Mouse (Mus musculus) embryonic facial prominence, embryonic 10.5 days (tissue): ENCODE data around the gene Luc7l2. TPM values are rescaled to one million over a fixed set of nuclear protein-coding genes. Genes with fewer than 3 reads are reported as not detected.
A peak's percentile ranks its signal among the peaks of the same experiment; 100 is the strongest.

Source experiments
- DNase-seq: peaks from one replicate; pipeline ENCODE4 v3.0.0-alpha.2; 2017; ENCODE audit warnings: low spot score
- H3K27ac ChIP-seq: fragments of 300-500 bp; sonication (generic); replicated peaks from 2 replicates; pipeline ENCODE4 v1.5.1; 2016; ENCODE audit warnings: mild to moderate bottlenecking
- H3K27me3 ChIP-seq: fragments of 300-500 bp; sonication (generic); replicated peaks from 2 replicates; pipeline ENCODE4 v1.6.1; 2016; ENCODE audit warnings: low read depth, mild to moderate bottlenecking; ENCODE audit not compliant: poor library complexity, severe bottlenecking
- H3K36me3 ChIP-seq: fragments of 300-500 bp; sonication (generic); replicated peaks from 2 replicates; pipeline ENCODE4 v1.6.1; 2016; ENCODE audit warnings: mild to moderate bottlenecking, moderate library complexity
- H3K4me1 ChIP-seq: fragments of 300-500 bp; sonication (generic); 2 replicates; pipeline ENCODE4 v1.6.1; 2016
- H3K4me3 ChIP-seq: fragments of 300-500 bp; sonication (generic); 2 replicates; pipeline ENCODE4 v1.5.1; 2016; ENCODE audit warnings: mild to moderate bottlenecking, moderate library complexity
- H3K9me3 ChIP-seq: fragments of 300-500 bp; sonication (generic); 2 replicates; pipeline ENCODE4 v1.6.1; 2016; ENCODE audit warnings: mild to moderate bottlenecking
- WGBS: fragments of 180-500 bp; shearing (Covaris S2); methylation state at CpG from one replicate; pipeline ENCODE4 v1.1.7; 2016; 5-methylcytosine and 5-hydroxymethylcytosine counted together
- polyA plus RNA-seq: library from polyadenylated mRNA; unstranded; fragments of >200 nt; fragmentation: Nextera tagmentation; extraction: Ambion mirVana; gene quantifications from 2 replicates; pipeline ENCODE4 v1.2.1, GENCODE M21; 2016

Gene Luc7l2
- polyA plus RNA-seq = 36.4 and 38.4 TPM in 2 replicates

DNA sequence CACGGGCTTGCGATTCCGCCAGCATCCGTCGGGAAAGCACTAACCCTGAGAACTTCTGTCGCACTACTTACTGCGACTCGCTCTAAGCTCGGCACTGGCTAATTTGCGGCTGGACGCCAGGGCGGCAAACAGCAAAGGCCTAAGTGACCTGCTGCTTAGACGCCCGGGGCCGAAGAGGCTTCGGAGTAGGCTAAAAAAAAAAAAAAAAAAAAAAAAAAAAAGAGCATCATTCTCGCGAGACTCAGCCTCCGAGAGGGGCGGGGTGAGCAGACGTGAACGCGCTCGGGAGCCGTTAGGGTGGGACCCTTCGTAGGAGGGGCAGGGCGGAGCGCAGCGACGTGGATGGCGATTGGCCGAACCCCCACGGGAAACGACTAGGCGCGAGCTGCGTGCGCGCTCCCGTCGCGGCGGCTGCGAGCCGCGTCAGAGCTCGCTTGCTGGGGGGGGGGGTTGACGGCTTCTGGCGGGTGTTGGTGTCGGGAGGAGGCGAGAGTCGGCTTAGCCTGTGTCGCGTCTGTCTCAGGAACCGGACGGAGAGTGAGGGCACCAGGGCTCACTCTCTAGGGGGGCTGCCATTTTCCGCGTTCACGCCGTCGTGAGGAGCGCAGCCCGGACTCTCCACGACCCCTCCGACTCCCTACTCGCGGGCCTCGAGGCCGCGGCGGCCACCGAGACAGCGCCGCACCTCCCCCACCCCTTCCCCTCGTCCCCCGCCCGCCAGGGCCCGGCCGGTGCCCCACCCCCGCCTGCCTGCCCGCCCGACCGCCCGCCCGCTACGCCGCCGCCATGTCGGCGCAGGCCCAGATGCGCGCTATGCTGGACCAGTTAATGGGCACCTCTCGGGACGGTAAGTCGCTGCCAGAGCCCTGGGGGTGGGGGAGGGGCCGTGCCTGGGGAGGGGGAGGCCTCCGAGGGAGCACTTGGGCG is at the start of gene Luc7l2:
Gene Luc7l2, plus strand, starts transcription at position 273 of the 927 bp plus-strand sequence.
- Histone ChIP-seq H3K27ac (peak within 1 kb of the TSS; percentile 99), H3K27me3 (no peaks in the 10 kb centered on the region), H3K4me3 (peak within 1 kb of the TSS; percentile 86), H3K4me1 (peaks cover 12% of the 10 kb centered on the region), H3K36me3 (peaks cover 21% of the 10 kb centered on the region), H3K9me3 (no peaks in the 10 kb centered on the region)
- under 1% methylated on average over 98 of the region's 98 CpGs for WGBS
- peak; percentile 98 for DNase-seq

DNA sequence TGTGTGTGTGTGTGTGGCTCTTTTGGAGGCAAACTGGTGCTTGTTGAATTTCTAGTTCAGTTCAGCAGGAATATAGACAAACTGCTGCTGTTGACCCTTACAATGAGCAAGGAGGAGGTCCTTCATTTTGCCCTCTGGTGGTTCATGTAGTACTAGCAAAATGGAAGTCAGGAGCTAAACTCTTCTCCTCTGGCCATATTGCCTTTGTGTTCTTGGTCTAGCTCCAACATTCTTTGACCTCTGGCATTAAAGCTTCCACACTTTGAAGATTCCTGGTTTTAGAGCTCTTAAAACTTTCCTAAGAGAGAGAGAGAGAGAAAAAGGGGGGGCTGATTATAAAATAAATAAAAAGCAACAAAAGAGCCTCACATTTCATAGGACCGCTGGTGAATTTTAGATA is 39.0 kb upstream of the Luc7l2 start:
- peaks cover 3% of the 10 kb centered on the region; the same call in 1 of the 2 replicates for H3K36me3 ChIP-seq
- no peak for DNase-seq
- H3K9me3 ChIP-seq = no peaks in the 10 kb centered on the region
- H3K27ac ChIP-seq = no peak overlapping the region
- 92% methylated on average over 1 of the region's 1 CpGs for WGBS
- H3K27me3 ChIP-seq = no peaks in the 10 kb centered on the region
- H3K4me3 ChIP-seq = no peak overlapping the region
- no peaks in the 10 kb centered on the region for H3K4me1 ChIP-seq

DNA sequence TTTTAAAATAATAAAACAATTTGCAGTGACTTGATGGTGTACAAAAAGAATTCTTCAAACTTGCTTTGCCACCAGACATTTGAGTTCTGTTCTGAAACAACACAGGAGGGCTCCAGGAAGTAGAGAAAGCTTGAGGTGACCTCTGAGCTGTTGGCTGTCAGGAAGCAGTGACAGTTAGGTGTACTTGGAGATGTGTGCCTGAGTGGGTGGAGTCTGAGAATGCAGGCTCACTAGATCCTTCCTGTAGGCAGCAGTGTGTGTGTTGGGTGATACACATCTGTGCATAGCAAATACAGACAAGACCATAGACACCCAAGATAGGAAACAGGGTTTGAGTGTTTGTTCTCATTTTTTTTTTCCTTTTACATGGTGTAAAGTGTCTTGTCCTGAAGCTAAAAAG is 38.3 kb upstream of the Luc7l2 start:
- Histone ChIP-seq H3K9me3 (no peaks in the 10 kb centered on the region), H3K4me1 (no peaks in the 10 kb centered on the region), H3K4me3 (no peak overlapping the region), H3K27ac (no peak overlapping the region), H3K36me3 (peaks cover 3% of the 10 kb centered on the region; the same call in 1 of the 2 replicates), H3K27me3 (no peaks in the 10 kb centered on the region)
- no peak for DNase-seq

DNA sequence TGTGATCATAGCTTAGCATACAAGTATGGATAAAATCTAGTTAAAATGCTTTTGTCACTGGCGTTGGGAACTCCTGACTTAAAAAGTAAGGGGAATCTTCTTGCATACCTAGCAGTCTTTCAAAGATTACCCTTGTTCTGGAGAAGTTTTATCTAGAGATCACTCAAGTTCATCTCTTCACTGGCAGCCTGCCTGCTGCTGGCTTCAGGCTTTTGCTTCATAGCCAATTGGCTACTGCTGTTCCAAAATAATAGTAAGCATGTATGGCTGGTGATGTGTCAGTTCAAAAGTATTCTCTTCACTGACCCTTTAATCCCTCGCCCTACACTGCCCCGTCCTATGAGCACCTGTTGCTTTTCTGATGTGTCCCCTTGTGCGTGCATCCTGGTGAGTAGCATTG is 35.9 kb upstream of the Luc7l2 start:
- DNase-seq = no peak
- Histone ChIP-seq H3K4me1 (no peaks in the 10 kb centered on the region), H3K27me3 (no peaks in the 10 kb centered on the region), H3K27ac (no peak overlapping the region), H3K4me3 (no peak overlapping the region), H3K9me3 (no peaks in the 10 kb centered on the region), H3K36me3 (peaks cover under 1% of the 10 kb centered on the region; the same call in 1 of the 2 replicates)
- WGBS = 92% methylated on average over 4 of the region's 4 CpGs

DNA sequence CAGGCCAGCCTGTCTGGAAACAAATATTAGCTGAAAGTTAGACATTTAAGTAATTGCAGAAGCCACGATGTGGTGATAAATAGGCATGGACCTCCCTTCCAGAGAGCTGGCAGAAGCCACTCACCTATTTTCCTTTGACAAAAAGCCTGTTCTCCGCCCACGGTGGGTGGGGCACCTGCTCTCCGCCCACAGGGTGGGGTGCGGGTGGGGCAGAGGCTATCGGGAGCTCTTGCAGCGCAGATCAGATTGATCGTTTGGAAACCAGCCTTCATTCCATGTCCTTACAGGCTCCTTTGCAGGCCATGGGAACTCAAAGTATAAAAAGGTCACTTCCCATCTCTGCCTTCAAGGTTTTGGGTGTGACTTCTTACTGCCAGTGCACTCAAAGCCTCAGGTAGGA is 27.3 kb upstream of the Luc7l2 start:
- Histone ChIP-seq H3K27ac (no peak overlapping the region), H3K4me3 (no peak overlapping the region), H3K4me1 (peaks cover 4% of the 10 kb centered on the region; the same call in 1 of the 2 replicates), H3K9me3 (no peaks in the 10 kb centered on the region), H3K27me3 (no peaks in the 10 kb centered on the region), H3K36me3 (peaks cover 5% of the 10 kb centered on the region)
- 16% methylated on average over 8 of the region's 8 CpGs for WGBS
- DNase-seq = no peak

DNA sequence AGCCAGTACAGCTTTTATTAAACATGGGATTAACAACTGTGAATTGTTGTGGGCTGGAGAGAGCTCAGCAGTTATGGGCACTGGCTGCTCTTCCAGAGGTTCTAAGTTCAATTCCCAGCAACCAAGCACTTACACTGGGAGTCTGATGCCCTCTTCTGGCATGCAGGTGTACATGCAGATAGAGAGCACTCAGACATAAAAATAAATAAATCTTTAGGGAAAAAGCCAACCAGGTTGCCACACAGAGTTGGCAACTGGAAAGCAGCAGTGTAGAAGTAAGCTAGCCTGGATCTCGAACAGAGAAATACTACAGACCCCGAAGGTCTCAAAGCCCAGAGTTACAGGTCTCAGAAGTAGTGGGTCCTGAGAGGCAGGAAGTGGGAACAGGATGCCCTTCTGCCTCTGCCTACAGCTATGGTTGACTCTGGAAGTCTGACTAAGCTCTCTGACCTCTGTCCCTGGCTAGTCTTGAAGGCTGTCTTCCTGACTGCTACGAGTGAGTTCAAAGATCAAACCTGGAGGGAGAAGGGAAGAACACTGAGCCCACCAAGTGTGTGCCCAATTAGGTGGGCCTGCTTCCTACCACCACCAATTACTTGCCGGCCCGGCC is 19.8 kb upstream of the Luc7l2 start:
- no peaks in the 10 kb centered on the region for H3K36me3 ChIP-seq
- H3K4me3 ChIP-seq = 0 out of 2 replicates have a peak overlapping the region, but pooled peaks have one; percentile 8
- 0 out of 2 replicates have a peak overlapping the region, but pooled peaks have one; percentile 35 for H3K27ac ChIP-seq
- H3K9me3 ChIP-seq = no peaks in the 10 kb centered on the region
- H3K27me3 ChIP-seq = no peaks in the 10 kb centered on the region
- DNase-seq = peak; percentile 34
- WGBS = 47% methylated on average over 5 of the region's 5 CpGs
- H3K4me1 ChIP-seq = peaks cover 23% of the 10 kb centered on the region

DNA sequence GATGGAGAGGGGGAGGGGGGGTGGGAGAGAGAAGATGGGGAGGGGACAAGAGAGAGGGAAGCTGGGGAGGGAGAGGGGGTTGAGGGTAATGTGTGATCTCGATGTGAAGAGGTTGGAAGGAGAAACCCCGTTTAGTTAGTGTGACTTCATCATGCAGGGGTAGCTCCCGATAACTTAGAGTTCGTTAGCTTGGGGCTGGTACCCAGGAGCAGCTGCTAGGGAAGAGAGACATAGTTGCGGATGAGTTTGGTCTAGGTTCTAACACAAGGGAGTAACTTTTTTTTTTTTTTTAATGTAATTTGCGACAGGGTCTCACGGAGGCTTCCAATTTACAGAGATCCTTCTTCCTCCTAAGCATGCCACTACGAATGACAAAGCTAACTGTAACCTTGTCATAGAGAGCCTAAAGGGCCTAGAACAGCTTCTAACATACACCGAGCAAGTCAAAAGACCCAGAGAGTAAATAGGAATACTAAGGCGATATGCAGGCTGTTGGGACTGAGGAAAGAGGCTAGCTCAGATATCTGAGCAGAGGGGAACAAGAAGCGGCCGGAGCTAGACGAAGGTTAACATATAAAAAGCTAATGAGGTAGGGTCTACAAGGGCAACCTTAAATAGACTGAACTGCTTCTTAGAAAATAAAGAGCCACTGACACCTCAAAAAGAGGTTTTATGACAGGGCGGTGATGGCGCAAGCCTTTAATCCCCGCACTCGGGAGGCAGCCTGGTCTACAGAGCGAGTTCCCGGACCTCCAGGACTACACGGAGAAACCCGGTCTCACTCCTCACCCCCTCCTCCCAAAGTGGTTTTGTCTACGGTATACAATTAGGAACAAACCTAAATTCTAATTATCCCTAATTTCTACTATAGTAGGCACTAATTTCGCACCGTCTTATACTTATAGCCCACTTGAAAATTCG is 18.4 kb upstream of the Luc7l2 start:
- WGBS = 10% methylated on average over 25 of the region's 25 CpGs
- Histone ChIP-seq H3K4me1 (peaks cover 23% of the 10 kb centered on the region), H3K27me3 (no peaks in the 10 kb centered on the region), H3K36me3 (no peaks in the 10 kb centered on the region), H3K4me3 (peak overlapping the region; percentile 90), H3K27ac (peak overlapping the region; percentile 85), H3K9me3 (no peaks in the 10 kb centered on the region)
- DNase-seq = peak; percentile 62

DNA sequence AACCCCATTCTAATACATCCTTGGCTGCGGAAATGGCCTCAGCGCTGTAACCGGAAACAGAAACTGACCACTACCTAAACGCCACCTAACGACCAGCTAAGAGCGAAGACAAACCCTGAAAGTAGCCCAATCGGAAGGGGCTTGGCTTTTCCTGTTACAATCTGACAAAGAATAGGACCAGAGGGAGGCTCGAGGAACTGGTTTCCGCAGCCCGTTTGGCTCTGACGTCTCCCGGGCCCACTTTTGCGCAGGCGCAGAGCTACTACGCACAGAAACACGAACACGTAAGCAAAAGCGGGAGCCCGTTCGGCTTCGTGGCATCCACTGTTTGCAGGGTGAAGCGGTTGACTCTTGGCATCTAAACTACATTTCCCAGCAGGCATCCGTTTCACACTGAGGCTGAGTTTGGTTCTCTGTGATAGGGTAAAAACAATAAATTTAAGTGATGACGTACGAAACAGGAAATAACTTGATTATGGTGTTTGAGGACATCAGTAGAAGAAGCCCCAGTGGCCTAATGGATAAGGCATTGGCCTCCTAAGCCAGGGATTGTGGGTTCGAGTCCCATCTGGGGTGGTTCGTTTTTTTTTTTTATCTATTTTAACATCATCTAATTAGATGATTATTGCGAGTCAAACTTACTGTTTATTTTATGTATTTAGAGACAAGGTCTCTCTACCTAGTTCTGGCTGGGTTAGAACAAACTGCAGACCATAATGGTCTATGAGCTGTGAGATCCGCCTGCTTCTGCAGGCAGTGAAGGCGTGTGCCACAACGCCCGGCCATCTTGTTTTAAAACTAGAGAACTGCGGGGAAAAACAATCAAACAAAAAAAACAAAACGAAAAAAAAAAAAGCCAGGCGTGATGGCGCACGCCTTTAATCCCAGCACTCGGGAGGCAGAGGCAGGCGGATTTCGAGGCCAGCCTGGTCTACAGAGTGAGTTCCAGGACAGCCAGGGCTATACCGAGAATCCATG is 17.4 kb upstream of the Luc7l2 start, which contains the start of gene Fmc1:
Gene Fmc1, plus strand, starts transcription at position 75 of the 978 bp plus-strand sequence.
- H3K36me3 ChIP-seq = no peaks in the 10 kb centered on the region
- WGBS = 6% methylated on average over 41 of the region's 41 CpGs
- peak; percentile 97 for DNase-seq
- peak within 1 kb of the TSS; percentile 90 for H3K4me3 ChIP-seq
- no peaks in the 10 kb centered on the region for H3K27me3 ChIP-seq
- peaks cover 23% of the 10 kb centered on the region for H3K4me1 ChIP-seq
- H3K27ac ChIP-seq = peak within 1 kb of the TSS; percentile 97
- H3K9me3 ChIP-seq = no peaks in the 10 kb centered on the region

DNA sequence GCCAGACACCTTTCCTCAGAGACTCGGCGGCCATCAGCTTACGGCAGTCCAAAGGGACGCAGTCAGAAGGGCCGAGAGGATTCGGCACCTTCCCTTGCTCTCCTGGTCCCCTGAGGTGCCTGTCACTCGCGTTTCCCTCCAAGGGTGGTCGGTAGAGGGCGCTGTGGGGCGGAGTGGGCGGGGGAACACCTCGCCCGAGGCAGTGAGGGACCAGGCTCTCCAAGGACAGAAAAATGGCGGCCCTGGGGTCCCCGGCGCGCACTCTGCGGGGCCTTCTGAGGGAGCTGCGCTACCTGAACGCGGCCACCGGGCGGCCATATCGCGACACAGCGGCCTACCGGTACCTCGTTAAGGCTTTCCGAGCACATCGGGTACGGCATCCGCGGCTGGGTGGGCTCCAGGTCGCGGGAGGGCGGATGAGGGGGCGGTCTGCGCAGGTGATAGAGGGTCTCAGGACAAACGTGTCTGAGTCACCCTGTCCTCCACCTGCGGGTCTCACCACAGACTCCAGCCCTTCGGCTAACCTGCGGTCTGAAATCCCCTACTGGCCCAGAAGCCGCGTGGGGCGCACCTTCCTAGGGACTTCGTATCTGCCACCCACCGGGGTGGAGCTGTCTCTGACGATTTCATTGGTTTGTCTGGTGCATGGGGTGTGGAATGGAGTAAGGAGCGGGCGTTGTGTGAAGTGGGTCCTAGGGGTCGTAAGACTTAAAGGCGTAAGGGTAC is 16.3 kb upstream of the Luc7l2 start:
- H3K4me1 ChIP-seq = peaks cover 23% of the 10 kb centered on the region
- H3K4me3 ChIP-seq = peak overlapping the region; percentile 90
- WGBS = under 1% methylated on average over 53 of the region's 53 CpGs
- no peaks in the 10 kb centered on the region for H3K27me3 ChIP-seq
- H3K9me3 ChIP-seq = no peaks in the 10 kb centered on the region
- H3K27ac ChIP-seq = peak overlapping the region; percentile 97
- peaks cover 9% of the 10 kb centered on the region for H3K36me3 ChIP-seq
- peak; percentile 99 for DNase-seq

DNA sequence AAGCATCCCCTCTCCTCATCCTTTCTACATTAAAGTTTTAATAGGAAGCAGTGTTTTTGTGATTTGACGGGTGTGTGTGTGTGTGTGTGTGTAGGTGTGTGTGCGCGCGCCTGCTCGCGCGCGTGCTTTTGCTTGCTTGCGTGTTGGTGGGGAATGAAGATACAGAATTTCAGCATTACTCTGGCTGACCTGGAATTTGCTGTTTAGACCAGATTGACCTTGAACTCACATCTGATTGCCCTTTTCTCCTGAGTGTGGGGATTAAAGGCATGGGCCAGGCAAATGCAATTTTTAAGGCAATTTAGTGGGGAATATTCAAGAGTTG is 15.8 kb upstream of the Luc7l2 start:
- 5% methylated on average over 9 of the region's 9 CpGs for WGBS
- H3K27me3 ChIP-seq = no peaks in the 10 kb centered on the region

DNA sequence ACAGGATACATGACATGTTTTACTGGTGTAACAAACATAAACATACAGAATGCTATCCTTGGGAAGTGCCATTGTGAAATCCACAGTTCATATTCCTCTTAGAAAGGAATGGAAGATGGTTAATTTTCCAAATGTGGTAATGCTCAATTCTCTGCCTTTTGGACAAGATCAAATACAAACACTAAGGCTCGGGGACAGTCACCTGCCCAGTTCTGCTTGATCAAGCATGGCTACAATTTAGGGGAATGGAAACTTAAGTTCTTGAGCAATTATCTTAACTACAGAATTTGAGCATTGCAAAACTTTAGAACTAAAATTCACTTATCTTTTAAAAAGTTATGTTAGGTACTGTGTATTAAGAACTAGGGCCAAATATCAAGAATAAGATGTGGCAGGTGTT is 15.3 kb upstream of the Luc7l2 start:
- 80% methylated on average over 1 of the region's 1 CpGs for WGBS
- Histone ChIP-seq H3K4me3 (peak overlapping the region; percentile 90), H3K9me3 (no peaks in the 10 kb centered on the region), H3K27me3 (no peaks in the 10 kb centered on the region), H3K36me3 (peaks cover 18% of the 10 kb centered on the region), H3K4me1 (peaks cover 23% of the 10 kb centered on the region), H3K27ac (no peak overlapping the region)
- DNase-seq = no peak

More for the DNA sequence above, 15.8 kb upstream of the Luc7l2 start:
- peak overlapping the region; percentile 97 for H3K27ac ChIP-seq
- H3K9me3 ChIP-seq = no peaks in the 10 kb centered on the region
- peaks cover 14% of the 10 kb centered on the region for H3K36me3 ChIP-seq
- H3K4me3 ChIP-seq = peak overlapping the region; percentile 90
- H3K4me1 ChIP-seq = peaks cover 23% of the 10 kb centered on the region
- no peak for DNase-seq
